Mouse (Mus musculus): ENCODE data around the gene Lrp2.

- TF ChIP-seq CTCF (IDR thresholded peaks at IDR 0.05; ENCODE audit: low read depth) (no peak), EP300 (optimal IDR thresholded peaks at IDR 0.05) (no peak)
These were observed 209.1 kb downstream of the Lrp2 start for GRCm38 (mm10) chr2:69376780-69377179.

Data from stomach, postnatal 0 days (tissue).